Mouse (Mus musculus) brain, adult 10 weeks (tissue): Measurements from ENCODE around the gene Myh4. TPM values are rescaled to one million over a fixed set of nuclear protein-coding genes. Genes with fewer than 3 reads are reported as not detected.

Source experiments
- polyA plus RNA-seq: library from polyadenylated mRNA; stranded (reverse); fragments of 350-450 nt; fragmentation: Illumina TruSeq; extraction: RNeasy Lipid Tissue Mini Kit (QIAGEN cat#74804); gene quantifications from one replicate; pipeline ENCODE4 v1.2.3, GENCODE M21; 2015; ENCODE audit warnings: low read depth, low replicate concordance

Myh4 gene
- 0.07 TPM for polyA plus RNA-seq

DNA sequence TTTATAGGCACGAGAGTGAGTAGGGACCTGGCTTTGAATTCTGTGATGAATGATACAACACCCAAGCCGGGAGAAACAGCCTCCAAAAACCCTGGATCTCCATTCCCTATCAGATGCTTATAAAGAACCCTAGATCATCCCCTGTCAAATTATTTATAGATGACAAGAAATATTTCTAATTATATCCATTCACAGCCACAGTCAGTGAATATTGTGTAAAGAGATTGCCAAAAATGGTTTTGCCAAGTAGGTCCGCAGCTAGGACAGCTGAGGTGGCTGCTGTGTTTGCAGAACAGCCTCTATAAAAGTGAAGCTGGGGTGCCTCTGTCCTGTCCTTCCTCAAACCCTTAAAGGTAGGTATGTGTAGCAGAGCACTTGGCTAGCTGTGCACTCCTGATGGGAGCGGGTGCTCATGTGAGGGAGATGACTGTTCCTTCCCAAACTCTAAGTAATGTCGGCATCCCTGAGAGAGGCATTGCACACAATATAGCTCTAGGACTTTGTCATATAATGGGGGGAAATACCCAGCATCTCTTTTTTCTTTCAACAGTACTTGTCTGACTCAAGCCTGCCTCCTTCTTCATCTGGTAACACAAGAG is at the start of gene Myh4:
TSS of gene Myh4 (plus strand) at position 549 of the 599 bp plus-strand sequence.

GRCm38 (mm10) chr11:67199752-67200151 is 38.1 kb upstream of the Myh4 start, which contains the start of gene Myh1:
TSS of gene Myh1 (plus strand) at chr11:67200052.

DNA sequence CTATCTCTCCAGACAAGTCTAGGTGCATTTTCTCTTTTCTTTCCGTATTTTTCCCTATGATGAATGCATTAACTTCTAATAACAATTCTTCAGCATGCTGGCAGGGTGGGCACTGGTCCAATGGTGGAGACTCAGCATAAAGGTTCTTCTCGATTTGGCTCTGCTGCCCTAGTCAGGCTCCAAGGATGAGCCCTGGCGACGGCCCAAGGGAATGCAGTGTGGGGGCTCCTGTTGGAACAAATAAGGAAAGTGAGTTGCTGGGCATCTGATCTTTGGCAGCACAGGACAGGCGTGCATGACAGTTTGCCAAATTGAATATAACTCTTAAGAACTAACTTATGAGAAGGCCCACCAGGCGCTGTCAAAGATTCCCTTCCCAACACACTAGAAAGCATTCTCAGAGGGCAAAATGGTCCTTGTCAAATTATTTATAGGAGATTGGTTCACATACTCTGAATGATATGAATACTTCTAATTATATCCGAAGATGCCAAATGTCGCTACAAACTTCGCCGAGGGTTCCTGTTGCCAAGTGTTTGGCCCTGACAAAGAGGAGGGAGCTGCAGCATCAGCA is 38.9 kb downstream of the Myh4 start, which contains the start of gene Myh8:
TSS of gene Myh8 (plus strand) at position 524 of the 574 bp plus-strand sequence.

Other genes starting within 250 kb of the Myh4 start
- 0.67 TPM for gene Tmem220, start 212.9 kb upstream of the Myh4 start, polyA plus RNA-seq
- gene Adprm, start 185.4 kb upstream of the Myh4 start, polyA plus RNA-seq = 33.5 TPM
- 9.9 TPM for gene Sco1, start 185.4 kb upstream of the Myh4 start, polyA plus RNA-seq
- gene Myh3, start 159.7 kb upstream of the Myh4 start, polyA plus RNA-seq = 0.68 TPM
- 0.10 TPM for gene Myh2, start 67.0 kb upstream of the Myh4 start, polyA plus RNA-seq
- gene Myh1, start 38.0 kb upstream of the Myh4 start, polyA plus RNA-seq = 0.42 TPM
- 0.10 TPM for gene Myh8, start 39.1 kb downstream of the Myh4 start, polyA plus RNA-seq
- not detected for gene Myh13, start 83.6 kb downstream of the Myh4 start, polyA plus RNA-seq
- 179 TPM for gene Gas7, start 217.4 kb downstream of the Myh4 start, polyA plus RNA-seq